In the genomic region with DNA sequence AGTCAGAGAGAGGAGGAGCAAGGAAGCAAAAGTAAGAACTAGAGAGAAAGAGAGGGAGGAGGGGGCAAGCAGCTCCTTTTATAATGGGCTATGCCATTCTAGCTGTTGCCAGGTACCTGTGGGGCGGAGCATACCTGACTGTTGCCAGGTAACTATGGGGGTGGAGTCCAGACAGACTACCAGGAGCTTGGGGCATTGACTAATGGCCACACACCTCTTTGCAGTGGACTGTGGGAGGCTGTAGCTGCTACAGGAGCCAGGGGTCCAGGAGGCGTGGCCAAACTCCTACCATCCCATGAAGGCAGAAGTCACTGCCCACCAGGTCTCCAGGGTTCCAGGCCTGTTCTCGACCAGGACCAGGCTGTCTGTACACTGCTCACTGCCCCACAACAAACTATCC, we compare ENCODE assay signal across 22 mouse cellular contexts.
"Had no signal": no experiment of that assay in that cellular context is flagged by ENCODE, and none has a peak within 500 bp of the region (broad histone marks: within the 10 kb centered on the region; RNA-seq: fewer than 3 reads in every experiment).

No protein-coding gene starts in this region.

- H3K27me3 ChIP-seq: intestine, embryonic 15.5 days; liver, embryonic 12.5 days; liver, embryonic 15.5 days; midbrain, embryonic 15.5 days; neural tube, embryonic 12.5 days; neural tube, embryonic 15.5 days; stomach, embryonic 15.5 days had no signal

- H3K4me1 ChIP-seq: intestine, embryonic 15.5 days; limb, embryonic 13.5 days; liver, embryonic 12.5 days; liver, embryonic 15.5 days; megakaryocyte, embryonic 14.5 days; midbrain, embryonic 15.5 days; neural tube, embryonic 12.5 days; neural tube, embryonic 15.5 days; stomach, embryonic 15.5 days had no signal

- ATAC-seq: hindbrain, embryonic 16.5 days; intestine, embryonic 15.5 days; liver, embryonic 12.5 days; midbrain, embryonic 15.5 days had no signal

- H3K27ac ChIP-seq: intestine, embryonic 15.5 days; layer of hippocampus, adult 2 months; limb, embryonic 10.5 days; limb, embryonic 13.5 days; liver, embryonic 12.5 days; liver, embryonic 15.5 days; midbrain, embryonic 10.5 days; midbrain, embryonic 15.5 days; neural tube, embryonic 12.5 days; neural tube, embryonic 15.5 days; stomach, embryonic 15.5 days had no signal

- H3K9ac ChIP-seq: intestine, embryonic 15.5 days; limb, embryonic 13.5 days; liver, embryonic 12.5 days; liver, embryonic 15.5 days; midbrain, embryonic 15.5 days; neural tube, embryonic 12.5 days; neural tube, embryonic 15.5 days; stomach, embryonic 15.5 days had no signal

- DNase-seq: kidney, adult 18-20 months; kidney, postnatal 14 days; layer of hippocampus, adult 9-11 months; liver; lung, postnatal 14 days; right cerebral cortex, adult 18-20 months; right cerebral cortex, postnatal 14 days; right cerebral cortex, postnatal 4 days; thymus, postnatal 36 days had no signal

- H3K4me3 ChIP-seq: intestine, embryonic 15.5 days; layer of hippocampus, adult 2 months; limb, embryonic 10.5 days; limb, embryonic 13.5 days; liver, embryonic 12.5 days; liver, embryonic 15.5 days; megakaryocyte, embryonic 14.5 days; midbrain, embryonic 10.5 days; midbrain, embryonic 15.5 days; neural tube, embryonic 12.5 days; neural tube, embryonic 15.5 days; stomach, embryonic 15.5 days had no signal

- H3K9me3 ChIP-seq: intestine, embryonic 15.5 days; limb, embryonic 10.5 days; limb, embryonic 13.5 days; liver, embryonic 12.5 days; liver, embryonic 15.5 days; midbrain, embryonic 10.5 days; midbrain, embryonic 15.5 days; neural tube, embryonic 12.5 days; neural tube, embryonic 15.5 days; stomach, embryonic 15.5 days had no signal

- H3K36me3 ChIP-seq: intestine, embryonic 15.5 days; limb, embryonic 10.5 days; limb, embryonic 13.5 days; liver, embryonic 12.5 days; liver, embryonic 15.5 days; midbrain, embryonic 10.5 days; midbrain, embryonic 15.5 days; neural tube, embryonic 12.5 days; neural tube, embryonic 15.5 days; stomach, embryonic 15.5 days had no signal

- H3K4me2 ChIP-seq: intestine, embryonic 15.5 days; limb, embryonic 13.5 days; liver, embryonic 12.5 days; liver, embryonic 15.5 days; midbrain, embryonic 15.5 days; neural tube, embryonic 12.5 days; neural tube, embryonic 15.5 days; stomach, embryonic 15.5 days had no signal
